Mouse (Mus musculus) splenic B cell, adult 2 months (primary cell): ENCODE data around the gene Auh.

Source experiments
- DNase-seq: peaks from one replicate; pipeline ENCODE4 v3.0.0-alpha.2; 2011; ENCODE audit warnings: low read depth, low spot score
- H3K27me3 ChIP-seq: 2 replicates; pipeline ENCODE4 v1.6.1; 2012; ENCODE audit warnings: mild to moderate bottlenecking, low read length, moderate library complexity, mixed read lengths; ENCODE audit not compliant: control insufficient read depth, poor library complexity, insufficient read depth, severe bottlenecking
- H3K36me3 ChIP-seq: 2 replicates; pipeline ENCODE4 v1.6.1; 2012; ENCODE audit warnings: mild to moderate bottlenecking, low read length, moderate library complexity, mixed read lengths; ENCODE audit not compliant: control insufficient read depth, poor library complexity, insufficient read depth, severe bottlenecking

The Auh gene

DNA sequence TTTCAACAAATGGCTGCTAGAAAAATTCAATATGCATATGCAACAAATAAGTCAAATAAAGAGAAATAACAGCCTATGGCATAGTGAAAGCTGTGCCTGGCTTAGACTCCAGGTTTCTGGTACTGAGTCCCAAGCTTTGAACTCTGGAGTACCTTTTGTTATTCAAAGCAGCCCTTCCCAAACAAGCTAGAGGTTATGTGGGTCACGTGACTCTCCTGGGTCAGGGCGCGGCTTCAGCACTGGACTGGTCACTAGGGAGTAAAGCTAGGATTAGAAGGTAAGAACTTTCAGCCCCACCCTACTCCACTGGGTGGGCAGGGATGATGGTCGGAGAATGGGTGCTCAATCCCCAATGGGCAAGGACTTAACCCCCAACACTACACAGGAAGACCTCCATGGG, 18.2 kb downstream of the Auh start:
- no peaks in the 10 kb centered on the region for H3K27me3 ChIP-seq
- no peak for DNase-seq
- H3K36me3 ChIP-seq: no peaks in the 10 kb centered on the region; the same call in none of the 2 replicates

GRCm38 (mm10) chr13:52906296-52906695, 23.2 kb downstream of the Auh start:
- Histone ChIP-seq H3K27me3 (no peaks in the 10 kb centered on the region), H3K36me3 (no peaks in the 10 kb centered on the region; the same call in none of the 2 replicates)
- DNase-seq: no peak

- no peaks in the 10 kb centered on the region for H3K27me3 ChIP-seq
- H3K36me3 ChIP-seq: no peaks in the 10 kb centered on the region; the same call in 1 of the 2 replicates
- DNase-seq: no peak
Measured at GRCm38 (mm10) chr13:52904175-52904574, 25.3 kb downstream of the Auh start.

- Histone ChIP-seq H3K36me3 (no peaks in the 10 kb centered on the region; the same call in 1 of the 2 replicates), H3K27me3 (no peaks in the 10 kb centered on the region)
- no peak for DNase-seq
Measured at GRCm38 (mm10) chr13:52903767-52904166, 25.7 kb downstream of the Auh start.

GRCm38 (mm10) chr13:52902517-52902916, 27.0 kb downstream of the Auh start:
- no peak for DNase-seq
- no peaks in the 10 kb centered on the region for H3K27me3 ChIP-seq
- H3K36me3 ChIP-seq: no peaks in the 10 kb centered on the region; the same call in 1 of the 2 replicates

DNA sequence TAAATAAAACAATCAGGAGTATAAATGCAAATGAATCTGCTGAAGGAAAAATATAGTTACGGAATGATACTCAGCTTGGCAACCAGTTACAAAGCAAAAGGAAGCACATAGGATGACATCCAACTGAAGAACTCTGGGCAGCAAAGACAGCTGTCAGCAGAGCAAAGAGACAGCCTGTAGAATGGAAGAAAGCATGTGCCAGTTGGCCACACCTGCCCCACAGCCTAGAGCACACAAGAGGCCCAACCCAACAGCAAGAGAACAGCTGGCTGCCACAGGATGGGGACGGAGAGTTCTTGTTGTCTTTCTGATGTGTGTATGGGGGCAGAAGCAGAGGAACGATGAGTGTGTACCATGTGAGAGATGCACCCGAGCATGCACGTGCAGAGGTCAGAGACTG, 29.8 kb downstream of the Auh start:
- DNase-seq: no peak
- Histone ChIP-seq H3K36me3 (no peaks in the 10 kb centered on the region; the same call in 1 of the 2 replicates), H3K27me3 (no peaks in the 10 kb centered on the region)

DNA sequence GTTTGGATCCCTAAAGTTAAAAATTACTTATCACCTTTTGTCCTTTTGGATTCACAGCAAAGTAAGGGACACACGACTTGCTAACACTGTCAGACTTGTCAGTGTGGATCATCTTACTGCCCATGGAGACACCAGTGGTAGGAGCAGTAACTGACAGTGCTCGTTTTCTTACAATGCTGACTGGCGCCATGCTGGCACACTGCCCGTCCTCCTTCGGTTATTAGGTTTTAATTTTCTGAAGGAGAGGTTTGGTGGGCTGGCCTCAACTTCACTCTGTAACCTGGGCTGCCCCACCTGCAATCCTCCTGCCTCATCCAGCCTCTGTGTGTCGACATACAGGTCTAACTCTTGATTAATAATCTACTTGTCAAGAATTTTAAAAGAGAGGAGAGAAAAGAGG, 31.7 kb downstream of the Auh start:
- no peaks in the 10 kb centered on the region for H3K27me3 ChIP-seq
- no peaks in the 10 kb centered on the region; the same call in 1 of the 2 replicates for H3K36me3 ChIP-seq
- DNase-seq: no peak

DNA sequence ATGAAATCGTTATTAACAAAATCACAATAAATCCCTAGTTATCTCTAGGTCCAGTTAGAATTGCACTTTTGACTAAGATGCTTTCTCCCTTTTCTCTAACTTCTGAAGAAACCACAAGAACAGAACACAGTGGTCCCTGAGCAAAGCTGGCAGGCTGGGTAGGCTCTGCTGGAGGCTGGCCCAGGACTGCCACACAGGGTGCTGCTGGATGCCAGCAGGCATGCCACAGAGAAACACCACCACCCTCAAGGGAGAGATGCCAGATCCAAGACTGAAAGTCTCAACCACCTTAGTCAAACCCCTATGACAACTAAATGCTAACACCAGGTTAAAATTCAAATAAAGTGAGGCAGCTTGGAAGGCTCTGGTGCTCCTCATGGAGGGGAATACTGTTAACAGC, 36.7 kb downstream of the Auh start:
- no peaks in the 10 kb centered on the region for H3K27me3 ChIP-seq
- DNase-seq: no peak
- no peaks in the 10 kb centered on the region; the same call in 1 of the 2 replicates for H3K36me3 ChIP-seq

- H3K36me3 ChIP-seq: no peaks in the 10 kb centered on the region; the same call in 1 of the 2 replicates
- H3K27me3 ChIP-seq: no peaks in the 10 kb centered on the region
- DNase-seq: no peak
Measured at GRCm38 (mm10) chr13:52892065-52892503, 37.4 kb downstream of the Auh start.

DNA sequence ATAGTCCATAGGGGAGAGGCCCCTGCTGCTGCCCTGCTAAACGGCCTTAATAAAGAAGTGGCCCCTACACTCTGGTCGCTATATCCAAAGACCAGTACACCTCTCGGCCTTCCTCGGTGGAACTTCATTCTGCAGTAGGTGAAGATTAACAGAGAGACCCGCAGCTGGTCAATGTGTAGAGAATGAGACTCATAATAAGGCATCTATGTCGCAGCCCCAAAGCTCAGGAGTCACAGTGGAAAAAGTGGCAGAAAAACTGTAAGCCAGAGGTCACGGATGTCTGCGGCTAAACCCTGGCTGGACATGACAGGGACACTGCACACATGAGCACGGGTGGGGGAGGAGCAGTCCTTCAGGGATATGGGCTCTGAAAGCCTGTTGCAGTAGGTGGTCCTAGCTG, 39.2 kb downstream of the Auh start:
- DNase-seq: no peak

GRCm38 (mm10) chr13:52886779-52887178, 42.7 kb downstream of the Auh start:
- Histone ChIP-seq H3K27me3 (no peaks in the 10 kb centered on the region), H3K36me3 (no peaks in the 10 kb centered on the region; the same call in 1 of the 2 replicates)
- DNase-seq: no peak

More for the DNA sequence above, 39.2 kb downstream of the Auh start:
- Histone ChIP-seq H3K27me3 (no peaks in the 10 kb centered on the region), H3K36me3 (no peaks in the 10 kb centered on the region; the same call in 1 of the 2 replicates)

- no peak for DNase-seq
- H3K27me3 ChIP-seq: no peaks in the 10 kb centered on the region
Measured at GRCm38 (mm10) chr13:52883960-52884326, 45.5 kb downstream of the Auh start.

GRCm38 (mm10) chr13:52883084-52883959, 46.2 kb downstream of the Auh start:
- Histone ChIP-seq H3K27me3 (no peaks in the 10 kb centered on the region), H3K36me3 (no peaks in the 10 kb centered on the region)
- no peak for DNase-seq

More at GRCm38 (mm10) chr13:52883960-52884326, 45.5 kb downstream of the Auh start:
- no peaks in the 10 kb centered on the region for H3K36me3 ChIP-seq

- no peak for DNase-seq
- H3K27me3 ChIP-seq: no peaks in the 10 kb centered on the region
- H3K36me3 ChIP-seq: no peaks in the 10 kb centered on the region
Measured at GRCm38 (mm10) chr13:52880386-52880785, 49.1 kb downstream of the Auh start.

- DNase-seq: no peak
Measured at GRCm38 (mm10) chr13:52879918-52880317, 49.6 kb downstream of the Auh start.

More at GRCm38 (mm10) chr13:52879918-52880317, 49.6 kb downstream of the Auh start:
- Histone ChIP-seq H3K36me3 (no peaks in the 10 kb centered on the region), H3K27me3 (no peaks in the 10 kb centered on the region)
